Mouse (Mus musculus) hindbrain, embryonic 16.5 days (tissue): ENCODE results near the gene Chn2. TPM values are rescaled to one million over a fixed set of nuclear protein-coding genes. Genes with fewer than 3 reads are reported as not detected.

Experiments
- ATAC-seq: fragments of 200-750 bp; cut with Nextera tagmentation; 2 replicates; pipeline ENCODE4 v1.8.0; 2017; ENCODE audit warnings: moderate TSS enrichment, moderate library complexity
- H3K27ac ChIP-seq: fragments of 300-500 bp; sonication (generic); 2 replicates; pipeline ENCODE4 v1.5.1; 2014; ENCODE audit warnings: low read depth, mild to moderate bottlenecking, control low read depth, low read length, moderate library complexity
- H3K27me3 ChIP-seq: fragments of 300-500 bp; sonication (generic); replicated peaks from 2 replicates; pipeline ENCODE4 v1.6.1; 2014; ENCODE audit warnings: low read length; ENCODE audit not compliant: control insufficient read depth, insufficient read depth
- H3K36me3 ChIP-seq: fragments of 300-500 bp; sonication (generic); 2 replicates; pipeline ENCODE4 v1.6.1; 2014; ENCODE audit warnings: mild to moderate bottlenecking, low read length, moderate library complexity, mixed read lengths; ENCODE audit not compliant: control insufficient read depth, insufficient read depth
- H3K4me1 ChIP-seq: fragments of 300-500 bp; sonication (generic); 2 replicates; pipeline ENCODE4 v1.6.1; 2014; ENCODE audit warnings: low read depth, low read length; ENCODE audit not compliant: control insufficient read depth, insufficient read depth
- H3K4me2 ChIP-seq: fragments of 300-500 bp; sonication (generic); 2 replicates; pipeline ENCODE4 v1.6.1; 2014; ENCODE audit warnings: mild to moderate bottlenecking, low read length, control low read depth, moderate library complexity
- H3K4me3 ChIP-seq: fragments of 300-500 bp; sonication (generic); 2 replicates; pipeline ENCODE4 v1.5.1; 2014; ENCODE audit warnings: mild to moderate bottlenecking, low read length, control low read depth, moderate library complexity
- H3K9ac ChIP-seq: fragments of 300-500 bp; sonication (generic); 2 replicates; pipeline ENCODE4 v1.6.1; 2014; ENCODE audit warnings: low read depth, mild to moderate bottlenecking, control low read depth, low read length, moderate library complexity
- H3K9me3 ChIP-seq: fragments of 300-500 bp; sonication (generic); 2 replicates; pipeline ENCODE4 v1.6.1; 2014; ENCODE audit warnings: mild to moderate bottlenecking, low read length, moderate library complexity; ENCODE audit not compliant: control insufficient read depth
- WGBS: fragments of 180-500 bp; shearing (Covaris S2); extraction: QIAGEN DNeasy Blood & Tissue Kit; methylation state at CpG from one replicate; pipeline ENCODE4 v1.1.7; 2014; 5-methylcytosine and 5-hydroxymethylcytosine counted together
- polyA plus RNA-seq: library from polyadenylated mRNA; unstranded; fragments of >200 nt; fragmentation: Nextera tagmentation; extraction: Ambion mirVana; gene quantifications from 2 replicates; pipeline ENCODE4 v1.2.1, GENCODE M21; 2015

Gene Chn2
- polyA plus RNA-seq, 1 experiment from 2014 or later: 24.4 TPM

GRCm38 (mm10) chr6:54161246-54161645 is 121.9 kb downstream of the Chn2 start:
- 59% methylated on average over 3 of the region's 3 CpGs for WGBS
- Histone ChIP-seq H3K4me3 (no peak overlapping the region), H3K36me3 (no peaks in the 10 kb centered on the region), H3K4me1 (no peaks in the 10 kb centered on the region), H3K27ac (no peak overlapping the region), H3K27me3 (no peaks in the 10 kb centered on the region), H3K9me3 (no peaks in the 10 kb centered on the region), H3K9ac (no peak overlapping the region), H3K4me2 (no peak overlapping the region)
- no peak for ATAC-seq

- Histone ChIP-seq H3K36me3 (no peaks in the 10 kb centered on the region), H3K9me3 (no peaks in the 10 kb centered on the region), H3K4me1 (no peaks in the 10 kb centered on the region), H3K4me3 (no peak overlapping the region), H3K27me3 (no peaks in the 10 kb centered on the region), H3K4me2 (no peak overlapping the region), H3K27ac (no peak overlapping the region), H3K9ac (no peak overlapping the region)
- WGBS: 72% methylated on average over 5 of the region's 5 CpGs
- no peak for ATAC-seq
Observed at GRCm38 (mm10) chr6:54162321-54162720, 123.0 kb downstream of the Chn2 start.

- Histone ChIP-seq H3K36me3 (no peaks in the 10 kb centered on the region), H3K4me2 (no peak overlapping the region), H3K9me3 (no peaks in the 10 kb centered on the region), H3K4me1 (no peaks in the 10 kb centered on the region), H3K27ac (no peak overlapping the region), H3K4me3 (no peak overlapping the region), H3K27me3 (no peaks in the 10 kb centered on the region), H3K9ac (no peak overlapping the region)
- no peak for ATAC-seq
- WGBS: 73% methylated on average over 9 of the region's 9 CpGs
Observed at GRCm38 (mm10) chr6:54162786-54163185, 123.4 kb downstream of the Chn2 start.

GRCm38 (mm10) chr6:54163702-54164101 is 124.3 kb downstream of the Chn2 start:
- Histone ChIP-seq H3K4me3 (no peak overlapping the region), H3K4me2 (no peak overlapping the region), H3K9me3 (no peaks in the 10 kb centered on the region), H3K27me3 (no peaks in the 10 kb centered on the region), H3K9ac (no peak overlapping the region), H3K27ac (no peak overlapping the region), H3K36me3 (no peaks in the 10 kb centered on the region), H3K4me1 (no peaks in the 10 kb centered on the region)
- ATAC-seq: no peak

GRCm38 (mm10) chr6:54164777-54165176 is 125.4 kb downstream of the Chn2 start:
- Histone ChIP-seq H3K9me3 (no peaks in the 10 kb centered on the region), H3K4me2 (no peak overlapping the region), H3K4me3 (no peak overlapping the region), H3K27me3 (no peaks in the 10 kb centered on the region), H3K4me1 (no peaks in the 10 kb centered on the region), H3K9ac (no peak overlapping the region), H3K36me3 (no peaks in the 10 kb centered on the region), H3K27ac (no peak overlapping the region)
- ATAC-seq: 0 out of 2 replicates have a peak, but pooled peaks have one; percentile 34
- WGBS: 41% methylated on average over 4 of the region's 4 CpGs

GRCm38 (mm10) chr6:54165246-54165645 is 125.9 kb downstream of the Chn2 start:
- Histone ChIP-seq H3K4me3 (no peak overlapping the region), H3K36me3 (no peaks in the 10 kb centered on the region), H3K4me1 (no peaks in the 10 kb centered on the region), H3K9ac (no peak overlapping the region), H3K27ac (no peak overlapping the region), H3K4me2 (no peak overlapping the region), H3K9me3 (no peaks in the 10 kb centered on the region), H3K27me3 (no peaks in the 10 kb centered on the region)
- WGBS: 82% methylated on average over 7 of the region's 7 CpGs
- no peak for ATAC-seq

- Histone ChIP-seq H3K9me3 (no peaks in the 10 kb centered on the region), H3K4me3 (no peak overlapping the region), H3K9ac (no peak overlapping the region), H3K4me1 (no peaks in the 10 kb centered on the region), H3K27me3 (no peaks in the 10 kb centered on the region), H3K36me3 (no peaks in the 10 kb centered on the region), H3K4me2 (no peak overlapping the region), H3K27ac (no peak overlapping the region)
- WGBS: 88% methylated on average over 4 of the region's 4 CpGs
- ATAC-seq: no peak
Observed at GRCm38 (mm10) chr6:54165863-54166262, 126.5 kb downstream of the Chn2 start.

GRCm38 (mm10) chr6:54166991-54167546 is 127.7 kb downstream of the Chn2 start:
- Histone ChIP-seq H3K4me3 (no peak overlapping the region), H3K9me3 (no peaks in the 10 kb centered on the region), H3K27ac (no peak overlapping the region), H3K9ac (no peak overlapping the region), H3K36me3 (no peaks in the 10 kb centered on the region), H3K4me2 (no peak overlapping the region), H3K27me3 (no peaks in the 10 kb centered on the region), H3K4me1 (no peaks in the 10 kb centered on the region)
- ATAC-seq: peak; percentile 30; the same call in 1 of the 2 replicates
- WGBS: 61% methylated on average over 7 of the region's 7 CpGs

- H3K36me3 ChIP-seq: no peaks in the 10 kb centered on the region
- no peak overlapping the region for H3K9ac ChIP-seq
- no peak overlapping the region for H3K4me3 ChIP-seq
- no peaks in the 10 kb centered on the region for H3K27me3 ChIP-seq
- no peak for ATAC-seq
- no peaks in the 10 kb centered on the region for H3K9me3 ChIP-seq
- H3K4me2 ChIP-seq: no peak overlapping the region
- no peaks in the 10 kb centered on the region for H3K4me1 ChIP-seq
- H3K27ac ChIP-seq: no peak overlapping the region
- WGBS: 61% methylated on average over 11 of the region's 11 CpGs
Observed at GRCm38 (mm10) chr6:54170286-54170894, 131.0 kb downstream of the Chn2 start.
